Mouse (Mus musculus) forebrain, embryonic 12.5 days (tissue): ENCODE results near the gene Swsap1. TPM values are rescaled to one million over a fixed set of nuclear protein-coding genes. Genes with fewer than 3 reads are reported as not detected.
A peak's percentile ranks its signal among the peaks of the same experiment; 100 is the strongest.

Experiments used
- ATAC-seq: fragments of 200-750 bp; cut with Nextera tagmentation; 2 replicates; pipeline ENCODE4 v1.8.0; 2017; ENCODE audit warnings: moderate TSS enrichment; ENCODE audit not compliant: low FRiP score
- H3K27ac ChIP-seq: fragments of 300-500 bp; sonication (generic); 2 replicates; pipeline ENCODE4 v1.5.1; 2016; ENCODE audit warnings: mild to moderate bottlenecking
- H3K27me3 ChIP-seq: fragments of 300-500 bp; sonication (generic); 2 replicates; pipeline ENCODE4 v1.6.1; 2016; ENCODE audit warnings: mild to moderate bottlenecking
- H3K36me3 ChIP-seq: fragments of 300-500 bp; sonication (generic); replicated peaks from 2 replicates; pipeline ENCODE4 v1.6.1; 2016; ENCODE audit warnings: mild to moderate bottlenecking
- H3K4me1 ChIP-seq: fragments of 300-500 bp; sonication (generic); 2 replicates; pipeline ENCODE4 v1.6.1; 2016
- H3K4me2 ChIP-seq: fragments of 300-500 bp; sonication (generic); 2 replicates; pipeline ENCODE4 v1.6.1; 2016; ENCODE audit warnings: mild to moderate bottlenecking, moderate library complexity
- H3K4me3 ChIP-seq: fragments of 300-500 bp; sonication (generic); replicated peaks from 2 replicates; pipeline ENCODE4 v1.5.1; 2016; ENCODE audit warnings: mild to moderate bottlenecking
- H3K9ac ChIP-seq: fragments of 300-500 bp; sonication (generic); 2 replicates; pipeline ENCODE4 v1.6.1; 2016; ENCODE audit warnings: mild to moderate bottlenecking
- H3K9me3 ChIP-seq: fragments of 300-500 bp; sonication (generic); 2 replicates; pipeline ENCODE4 v1.6.1; 2016
- WGBS: fragments of 180-500 bp; shearing (Covaris S2); methylation state at CpG from one replicate; pipeline ENCODE4 v1.1.7; 2016; 5-methylcytosine and 5-hydroxymethylcytosine counted together
- polyA plus RNA-seq: library from polyadenylated mRNA; unstranded; fragments of >200 nt; fragmentation: Nextera tagmentation; extraction: Ambion mirVana; gene quantifications from 2 replicates; pipeline ENCODE4 v1.2.1, GENCODE M21; 2016

Swsap1 gene
- polyA plus RNA-seq, 1 experiment from 2014 or later, result 7.4 TPM

- Histone ChIP-seq H3K27ac (no peak overlapping the region), H3K9me3 (no peaks in the 10 kb centered on the region), H3K4me1 (peaks cover 17% of the 10 kb centered on the region), H3K4me2 (peak overlapping the region; percentile 87), H3K4me3 (peak overlapping the region; percentile 68; the same call in 1 of the 2 replicates), H3K27me3 (peaks cover 3% of the 10 kb centered on the region; the same call in 1 of the 2 replicates), H3K9ac (no peak overlapping the region), H3K36me3 (peaks cover 14% of the 10 kb centered on the region)
- no peak for ATAC-seq
- WGBS, result 90% methylated on average over 4 of the region's 4 CpGs
Observed at GRCm38 (mm10) chr9:21938234-21938855, 17.2 kb upstream of the Swsap1 start.

GRCm38 (mm10) chr9:21943046-21943445 lies 12.5 kb upstream of the Swsap1 start:
- Histone ChIP-seq H3K9ac (no peak overlapping the region), H3K27ac (no peak overlapping the region), H3K4me2 (no peak overlapping the region), H3K36me3 (peaks cover 14% of the 10 kb centered on the region), H3K9me3 (no peaks in the 10 kb centered on the region), H3K4me3 (no peak overlapping the region), H3K4me1 (peaks cover 18% of the 10 kb centered on the region), H3K27me3 (peaks cover 20% of the 10 kb centered on the region)
- ATAC-seq, result no peak
- 86% methylated on average over 11 of the region's 12 CpGs for WGBS

- H3K4me2 ChIP-seq, result no peak overlapping the region
- 57% methylated on average over 12 of the region's 12 CpGs for WGBS
- ATAC-seq, result no peak; the same call in 1 of the 2 replicates
Observed at GRCm38 (mm10) chr9:21943638-21944037, 11.9 kb upstream of the Swsap1 start.

GRCm38 (mm10) chr9:21944267-21944666 lies 11.3 kb upstream of the Swsap1 start:
- Histone ChIP-seq H3K9ac (no peak overlapping the region), H3K36me3 (peaks cover 14% of the 10 kb centered on the region), H3K9me3 (no peaks in the 10 kb centered on the region), H3K4me2 (no peak overlapping the region), H3K4me3 (no peak overlapping the region), H3K27ac (no peak overlapping the region), H3K4me1 (peaks cover 10% of the 10 kb centered on the region; the same call in 1 of the 2 replicates), H3K27me3 (peaks cover 32% of the 10 kb centered on the region)
- WGBS, result 26% methylated on average over 23 of the region's 23 CpGs
- ATAC-seq, result no peak

More at GRCm38 (mm10) chr9:21943638-21944037, 11.9 kb upstream of the Swsap1 start:
- H3K4me3 ChIP-seq, result no peak overlapping the region
- no peak overlapping the region for H3K9ac ChIP-seq
- H3K27ac ChIP-seq, result no peak overlapping the region
- H3K36me3 ChIP-seq, result peaks cover 14% of the 10 kb centered on the region
- H3K9me3 ChIP-seq, result no peaks in the 10 kb centered on the region
- H3K27me3 ChIP-seq, result peaks cover 26% of the 10 kb centered on the region
- H3K4me1 ChIP-seq, result peaks cover 12% of the 10 kb centered on the region

- Histone ChIP-seq H3K9ac (peak overlapping the region; percentile 17; the same call in 1 of the 2 replicates), H3K4me1 (peaks cover 10% of the 10 kb centered on the region; the same call in 1 of the 2 replicates), H3K27ac (no peak overlapping the region), H3K27me3 (peaks cover 35% of the 10 kb centered on the region), H3K4me2 (peak overlapping the region; percentile 32), H3K9me3 (0 out of 2 replicates have a peak, but pooled peaks cover 3% of the 10 kb centered on the region), H3K4me3 (0 out of 2 replicates have a peak overlapping the region, but pooled peaks have one; percentile 10), H3K36me3 (no peaks in the 10 kb centered on the region)
- WGBS, result 5% methylated on average over 27 of the region's 28 CpGs
- no peak for ATAC-seq
Observed at GRCm38 (mm10) chr9:21947540-21948130, 7.9 kb upstream of the Swsap1 start.

- Histone ChIP-seq H3K9me3 (0 out of 2 replicates have a peak, but pooled peaks cover 3% of the 10 kb centered on the region), H3K27ac (no peak overlapping the region), H3K4me3 (no peak overlapping the region), H3K4me2 (no peak overlapping the region), H3K9ac (no peak overlapping the region), H3K4me1 (peaks cover 14% of the 10 kb centered on the region), H3K27me3 (peaks cover 35% of the 10 kb centered on the region), H3K36me3 (no peaks in the 10 kb centered on the region)
- no peak for ATAC-seq
- 56% methylated on average over 8 of the region's 8 CpGs for WGBS
Observed at GRCm38 (mm10) chr9:21948146-21948545, 7.4 kb upstream of the Swsap1 start.

GRCm38 (mm10) chr9:21948790-21949189 lies 6.8 kb upstream of the Swsap1 start:
- peaks cover 35% of the 10 kb centered on the region for H3K27me3 ChIP-seq
- H3K27ac ChIP-seq, result no peak overlapping the region
- no peaks in the 10 kb centered on the region for H3K36me3 ChIP-seq
- no peak overlapping the region for H3K9ac ChIP-seq
- WGBS, result 74% methylated on average over 6 of the region's 6 CpGs
- H3K4me1 ChIP-seq, result peaks cover 20% of the 10 kb centered on the region
- no peak overlapping the region for H3K4me3 ChIP-seq
- no peak overlapping the region for H3K4me2 ChIP-seq
- H3K9me3 ChIP-seq, result 0 out of 2 replicates have a peak, but pooled peaks cover 3% of the 10 kb centered on the region
- ATAC-seq, result no peak

- Histone ChIP-seq H3K27me3 (peaks cover 30% of the 10 kb centered on the region), H3K9ac (no peak overlapping the region), H3K27ac (no peak overlapping the region), H3K4me3 (no peak overlapping the region), H3K36me3 (no peaks in the 10 kb centered on the region), H3K9me3 (0 out of 2 replicates have a peak, but pooled peaks cover 3% of the 10 kb centered on the region), H3K4me1 (peaks cover 27% of the 10 kb centered on the region), H3K4me2 (no peak overlapping the region)
- ATAC-seq, result no peak
- WGBS, result 18% methylated on average over 11 of the region's 11 CpGs
Observed at GRCm38 (mm10) chr9:21950322-21950721, 5.2 kb upstream of the Swsap1 start.

GRCm38 (mm10) chr9:21951977-21952376 lies 3.6 kb upstream of the Swsap1 start:
- H3K9me3 ChIP-seq, result 0 out of 2 replicates have a peak, but pooled peaks cover 3% of the 10 kb centered on the region
- peaks cover 23% of the 10 kb centered on the region for H3K27me3 ChIP-seq
- no peak overlapping the region for H3K4me2 ChIP-seq
- ATAC-seq, result no peak
- H3K4me1 ChIP-seq, result peaks cover 31% of the 10 kb centered on the region
- H3K27ac ChIP-seq, result no peak overlapping the region
- H3K36me3 ChIP-seq, result no peaks in the 10 kb centered on the region
- no peak overlapping the region for H3K4me3 ChIP-seq
- 86% methylated on average over 3 of the region's 3 CpGs for WGBS
- no peak overlapping the region for H3K9ac ChIP-seq

GRCm38 (mm10) chr9:21953600-21953999 lies 2.0 kb upstream of the Swsap1 start:
- Histone ChIP-seq H3K36me3 (0 out of 2 replicates have a peak, but pooled peaks cover 4% of the 10 kb centered on the region), H3K27ac (peak overlapping the region; percentile 69; the same call in 1 of the 2 replicates), H3K4me2 (no peak overlapping the region), H3K4me3 (no peak overlapping the region), H3K27me3 (peaks cover 9% of the 10 kb centered on the region), H3K9ac (no peak overlapping the region), H3K9me3 (0 out of 2 replicates have a peak, but pooled peaks cover 3% of the 10 kb centered on the region), H3K4me1 (peaks cover 23% of the 10 kb centered on the region)
- ATAC-seq, result peak; percentile 1; the same call in 1 of the 2 replicates
- WGBS, result 3% methylated on average over 3 of the region's 3 CpGs

GRCm38 (mm10) chr9:21954635-21955034 lies 920 bp upstream of the Swsap1 start:
- Histone ChIP-seq H3K9ac (no peak overlapping the region), H3K27ac (no peak overlapping the region), H3K4me3 (no peak overlapping the region), H3K9me3 (0 out of 2 replicates have a peak, but pooled peaks cover 3% of the 10 kb centered on the region), H3K36me3 (0 out of 2 replicates have a peak, but pooled peaks cover 4% of the 10 kb centered on the region), H3K4me1 (peaks cover 23% of the 10 kb centered on the region), H3K27me3 (peaks cover 8% of the 10 kb centered on the region), H3K4me2 (peak overlapping the region; percentile 65; the same call in 1 of the 2 replicates)
- 76% methylated on average over 3 of the region's 3 CpGs for WGBS
- no peak for ATAC-seq

- H3K36me3 ChIP-seq, result 0 out of 2 replicates have a peak, but pooled peaks cover 4% of the 10 kb centered on the region
- WGBS, result 2% methylated on average over 18 of the region's 18 CpGs
Observed at GRCm38 (mm10) chr9:21955225-21955569, 358 bp upstream of the Swsap1 start.

More at GRCm38 (mm10) chr9:21955225-21955569, 358 bp upstream of the Swsap1 start:
- Histone ChIP-seq H3K4me1 (peaks cover 23% of the 10 kb centered on the region), H3K4me3 (peak overlapping the region; percentile 71), H3K27ac (peak overlapping the region; percentile 93), H3K27me3 (peaks cover 14% of the 10 kb centered on the region), H3K9ac (0 out of 2 replicates have a peak overlapping the region, but pooled peaks have one; percentile 81), H3K9me3 (0 out of 2 replicates have a peak, but pooled peaks cover 3% of the 10 kb centered on the region), H3K4me2 (peak overlapping the region; percentile 65)
- ATAC-seq, result peak; percentile 65
